Mouse (Mus musculus) yolk sac, embryonic 10.5 days (tissue): Measurements from ENCODE around the gene Myl6b.

ENCODE experiments used
- DNase-seq: peaks from one replicate; pipeline ENCODE4 v3.0.0-alpha.2; 2017; ENCODE audit warnings: low spot score

Gene Myl6b

GRCm38 (mm10) chr10:128451014-128451413 lies 47.5 kb downstream of the Myl6b start:
- no peak for DNase-seq

- no peak for DNase-seq
These were observed 53.1 kb downstream of the Myl6b start for GRCm38 (mm10) chr10:128445407-128445806.

GRCm38 (mm10) chr10:128444354-128444753 lies 54.1 kb downstream of the Myl6b start:
- no peak for DNase-seq
